Mouse (Mus musculus) hindbrain, embryonic 13.5 days (tissue): ENCODE results near the gene Gm10358. TPM values are rescaled to one million over a fixed set of nuclear protein-coding genes. Genes with fewer than 3 reads are reported as not detected.
"Not testable (repeated sequence)": the region's sequence is repeated elsewhere in the genome, so short reads cannot be mapped to it uniquely, and the experiment has no call there.

Experiments used
- ATAC-seq: fragments of 200-750 bp; cut with Nextera tagmentation; 2 replicates; pipeline ENCODE4 v1.8.0; 2017; ENCODE audit warnings: moderate TSS enrichment; ENCODE audit not compliant: low FRiP score
- H3K27ac ChIP-seq: fragments of 300-500 bp; sonication (generic); 2 replicates; pipeline ENCODE4 v1.5.1; 2015; ENCODE audit warnings: inconsistent platforms, mild to moderate bottlenecking, moderate library complexity
- H3K27me3 ChIP-seq: fragments of 300-500 bp; sonication (generic); 2 replicates; pipeline ENCODE4 v1.6.1; 2015; ENCODE audit warnings: mild to moderate bottlenecking, inconsistent platforms
- H3K36me3 ChIP-seq: fragments of 300-500 bp; sonication (generic); 2 replicates; pipeline ENCODE4 v1.6.1; 2015; ENCODE audit warnings: mild to moderate bottlenecking, inconsistent platforms
- H3K4me1 ChIP-seq: fragments of 300-500 bp; sonication (generic); replicated peaks from 2 replicates; pipeline ENCODE4 v1.6.1; 2015; ENCODE audit warnings: inconsistent platforms
- H3K4me2 ChIP-seq: fragments of 300-500 bp; sonication (generic); 2 replicates; pipeline ENCODE4 v1.6.1; 2015; ENCODE audit warnings: inconsistent platforms, mild to moderate bottlenecking, moderate library complexity
- H3K4me3 ChIP-seq: fragments of 300-500 bp; sonication (generic); 2 replicates; pipeline ENCODE4 v1.5.1; 2015; ENCODE audit warnings: mild to moderate bottlenecking, inconsistent platforms
- H3K9ac ChIP-seq: fragments of 300-500 bp; sonication (generic); 2 replicates; pipeline ENCODE4 v1.6.1; 2015; ENCODE audit warnings: mild to moderate bottlenecking, inconsistent platforms
- H3K9me3 ChIP-seq: fragments of 300-500 bp; sonication (generic); 2 replicates; pipeline ENCODE4 v1.6.1; 2016; ENCODE audit warnings: inconsistent platforms
- WGBS: fragments of 180-500 bp; shearing (Covaris S2); methylation state at CpG from one replicate; pipeline ENCODE4 v1.1.7; 2015; 5-methylcytosine and 5-hydroxymethylcytosine counted together
- polyA plus RNA-seq: library from polyadenylated mRNA; unstranded; fragments of >200 nt; fragmentation: Nextera tagmentation; extraction: Ambion mirVana; gene quantifications from 2 replicates; pipeline ENCODE4 v1.2.1, GENCODE M21; 2015

Gene Gm10358
- polyA plus RNA-seq, result 0.17 TPM in 1 of 2 replicates, not detected in the other

DNA sequence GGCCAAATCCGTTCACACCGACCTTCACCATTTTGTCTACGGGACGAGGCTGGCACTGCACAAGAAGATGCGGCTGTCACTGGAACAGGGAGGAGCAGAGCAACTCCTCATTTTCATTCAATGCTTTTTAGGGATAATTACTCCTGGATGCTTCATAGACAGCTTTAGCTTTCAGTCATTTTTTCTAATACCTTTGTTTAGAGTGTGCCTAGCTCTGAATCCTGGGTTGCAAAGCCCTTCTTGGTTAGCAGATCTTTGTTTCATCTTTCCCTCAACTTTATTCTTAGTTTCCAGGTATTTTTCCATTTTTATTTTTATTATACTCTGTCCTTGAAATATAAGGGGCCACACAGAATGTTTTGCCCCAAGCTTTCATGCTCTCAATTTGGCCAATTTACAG lies at the start of gene Gm10358:
TSS of gene Gm10358 (minus strand) at position 101 of the 400 bp plus-strand sequence.
- Histone ChIP-seq H3K4me1 (no peaks in the 10 kb centered on the region), H3K27me3 (no peaks in the 10 kb centered on the region), H3K36me3 (no peaks in the 10 kb centered on the region), H3K4me2 (no peak within 1 kb of the TSS), H3K9me3 (no peaks in the 10 kb centered on the region), H3K4me3 (no peak within 1 kb of the TSS), H3K9ac (no peak within 1 kb of the TSS), H3K27ac (no peak within 1 kb of the TSS)
- ATAC-seq, result no peak
- WGBS, result 99% methylated on average over 5 of the region's 5 CpGs

DNA sequence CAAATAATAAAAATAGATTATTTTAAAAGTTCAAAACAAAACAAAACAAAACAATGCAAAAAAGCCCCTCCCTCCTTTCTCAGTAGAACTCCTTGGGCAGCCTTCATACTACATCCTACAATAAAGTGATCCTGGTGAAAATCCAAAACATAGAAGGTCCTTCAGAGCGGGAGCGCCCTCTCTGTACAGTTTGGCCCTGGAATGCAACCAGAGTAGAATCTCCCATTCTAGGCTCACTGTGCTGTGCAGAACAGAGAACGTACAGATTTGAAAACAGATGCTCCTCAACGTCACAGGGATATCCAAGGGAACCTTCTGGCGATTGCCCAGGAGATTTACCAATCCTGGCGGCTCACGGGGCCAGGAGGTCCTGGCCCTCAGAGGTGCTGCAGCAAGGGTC lies 42.0 kb upstream of the Gm10358 start, which contains the start of gene Iqcm:
TSS of gene Iqcm (plus strand) at position 301 of the 400 bp plus-strand sequence.
- Histone ChIP-seq H3K4me3 (no peak within 1 kb of the TSS), H3K9ac (no peak within 1 kb of the TSS), H3K4me1 (no peaks in the 10 kb centered on the region), H3K36me3 (no peaks in the 10 kb centered on the region), H3K9me3 (no peaks in the 10 kb centered on the region), H3K27me3 (no peaks in the 10 kb centered on the region), H3K27ac (no peak within 1 kb of the TSS), H3K4me2 (no peak within 1 kb of the TSS)
- WGBS, result 94% methylated on average over 7 of the region's 7 CpGs
- ATAC-seq, result no peak

DNA sequence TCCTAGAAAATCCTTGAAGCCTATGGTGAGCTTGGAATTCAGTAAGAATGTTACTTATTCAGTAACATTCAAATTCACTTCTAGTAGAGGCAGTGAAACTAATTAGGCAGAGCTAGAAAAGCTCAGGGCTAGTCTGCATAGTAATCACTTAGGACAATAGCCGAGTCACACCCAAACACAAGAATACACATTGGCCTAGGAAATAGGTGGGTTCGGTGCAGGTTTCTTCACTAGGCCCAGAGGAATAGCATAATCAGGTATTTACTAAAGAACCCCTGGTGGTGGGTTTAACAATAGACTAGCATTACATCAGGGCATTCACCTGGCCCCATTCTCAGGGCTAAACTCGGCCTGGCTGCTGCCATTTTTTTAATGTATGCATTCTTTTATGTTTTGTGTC lies 9.3 kb upstream of the Gm10358 start:
- not testable (repeated sequence) for ATAC-seq, H3K4me1 ChIP-seq, H3K9ac ChIP-seq, H3K27ac ChIP-seq, H3K27me3 ChIP-seq, H3K9me3 ChIP-seq, H3K4me2 ChIP-seq, H3K4me3 ChIP-seq, H3K36me3 ChIP-seq
- WGBS, result 77% methylated on average over 3 of the region's 3 CpGs

GRCm38 (mm10) chr8:75384770-75385290 lies 21.6 kb downstream of the Gm10358 start:
- H3K27ac ChIP-seq, result no peak overlapping the region

DNA sequence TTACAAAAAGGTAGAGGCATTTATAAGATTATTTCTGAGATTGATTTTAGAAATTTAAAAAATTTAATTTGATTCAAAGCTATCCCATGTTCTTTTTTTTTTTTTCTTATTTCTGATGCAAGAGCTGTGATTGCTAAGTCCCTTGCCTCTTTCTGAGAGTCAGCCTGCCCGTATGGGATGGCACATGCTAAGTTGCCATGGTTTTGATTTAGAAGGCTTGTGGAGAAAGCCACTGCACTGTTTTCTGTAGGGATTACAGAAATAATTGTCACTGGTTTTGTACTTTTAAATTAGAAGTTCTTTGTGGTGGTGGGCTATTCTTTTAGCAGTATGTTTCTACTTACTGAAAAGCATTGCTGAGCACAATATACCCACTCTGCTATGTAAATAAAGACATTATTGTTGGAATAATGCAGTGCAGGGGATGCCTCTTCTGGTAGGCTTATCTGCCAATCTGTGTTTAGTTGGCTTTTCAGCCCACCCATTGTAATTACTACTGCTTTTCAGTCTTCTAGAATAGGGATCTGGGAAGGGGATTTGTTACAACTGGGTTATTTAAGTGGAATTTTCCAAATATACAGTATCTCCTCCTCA lies 30.8 kb downstream of the Gm10358 start:
- Histone ChIP-seq H3K9ac (no peak overlapping the region), H3K9me3 (no peaks in the 10 kb centered on the region), H3K4me2 (no peak overlapping the region), H3K27ac (no peak overlapping the region), H3K4me1 (no peaks in the 10 kb centered on the region), H3K36me3 (no peaks in the 10 kb centered on the region), H3K4me3 (no peak overlapping the region), H3K27me3 (no peaks in the 10 kb centered on the region)
- 35% methylated on average over 1 of the region's 1 CpGs for WGBS
- ATAC-seq, result no peak

More at GRCm38 (mm10) chr8:75384770-75385290, 21.6 kb downstream of the Gm10358 start:
- Histone ChIP-seq H3K9ac (no peak overlapping the region), H3K4me3 (no peak overlapping the region), H3K27me3 (no peaks in the 10 kb centered on the region), H3K4me2 (no peak overlapping the region), H3K36me3 (no peaks in the 10 kb centered on the region), H3K9me3 (0 out of 2 replicates have a peak, but pooled peaks cover 12% of the 10 kb centered on the region), H3K4me1 (no peaks in the 10 kb centered on the region)
- 93% methylated on average over 4 of the region's 4 CpGs for WGBS
- no peak for ATAC-seq

DNA sequence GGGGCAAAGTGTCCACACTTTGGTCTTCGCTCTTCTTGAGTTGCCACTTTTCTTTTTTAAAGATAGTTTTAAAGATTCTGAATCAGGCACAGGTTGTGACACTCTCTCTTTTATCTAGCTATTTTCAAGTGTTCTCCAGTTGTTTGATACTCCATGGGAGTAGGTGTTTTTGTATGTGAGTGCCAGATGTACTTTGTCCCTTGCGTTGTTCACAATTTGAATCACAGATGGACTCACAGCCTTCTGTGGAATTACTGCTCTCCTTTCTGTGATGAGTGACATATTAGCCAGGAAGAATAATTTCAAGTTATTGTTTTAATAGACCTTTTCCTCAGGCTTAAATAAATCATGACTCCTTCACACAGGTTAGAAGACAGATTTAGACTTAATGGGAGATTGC lies 34.4 kb downstream of the Gm10358 start:
- Histone ChIP-seq H3K9ac (no peak overlapping the region), H3K4me3 (no peak overlapping the region), H3K4me2 (no peak overlapping the region), H3K27me3 (no peaks in the 10 kb centered on the region), H3K36me3 (no peaks in the 10 kb centered on the region), H3K4me1 (no peaks in the 10 kb centered on the region), H3K27ac (no peak overlapping the region), H3K9me3 (no peaks in the 10 kb centered on the region)
- ATAC-seq, result no peak
- 98% methylated on average over 2 of the region's 2 CpGs for WGBS

Other genes with a start within 250 kb of the Gm10358 start
- gene Rasd2, start 192.6 kb downstream of the Gm10358 start, polyA plus RNA-seq, result 1.0 and 2.1 TPM in 2 replicates
- gene Iqcm, start 42.1 kb upstream of the Gm10358 start, polyA plus RNA-seq, result not detected in 2 replicates